Mouse (Mus musculus) hindbrain, postnatal 0 days (tissue): Measurements from ENCODE around the gene Tbx10. TPM values are rescaled to one million over a fixed set of nuclear protein-coding genes. Genes with fewer than 3 reads are reported as not detected.

Experiments
- ATAC-seq: fragments of 200-750 bp; cut with Nextera tagmentation; 2 replicates; pipeline ENCODE4 v1.8.0; 2017; ENCODE audit warnings: mild to moderate bottlenecking, moderate TSS enrichment, moderate library complexity
- DNase-seq: peaks from one replicate; pipeline ENCODE4 v3.0.0-alpha.2; 2015; ENCODE audit warnings: low spot score
- H3K27ac ChIP-seq: fragments of 300-500 bp; sonication (generic); 2 replicates; pipeline ENCODE4 v1.5.1; 2014; ENCODE audit warnings: mild to moderate bottlenecking
- H3K27me3 ChIP-seq: fragments of 300-500 bp; sonication (generic); 2 replicates; pipeline ENCODE4 v1.6.1; 2014; ENCODE audit warnings: low read length, mixed read lengths; ENCODE audit not compliant: insufficient read depth
- H3K36me3 ChIP-seq: fragments of 300-500 bp; sonication (generic); 2 replicates; pipeline ENCODE4 v1.6.1; 2014; ENCODE audit warnings: low read length, mixed read lengths; ENCODE audit not compliant: insufficient read depth
- H3K4me1 ChIP-seq: fragments of 300-500 bp; sonication (generic); 2 replicates; pipeline ENCODE4 v1.6.1; 2014; ENCODE audit warnings: antibody characterized with exemption, low read length, mixed read lengths; ENCODE audit not compliant: insufficient read depth
- H3K4me2 ChIP-seq: fragments of 300-500 bp; sonication (generic); 2 replicates; pipeline ENCODE4 v1.6.1; 2014; ENCODE audit warnings: low read depth, mild to moderate bottlenecking, low read length, moderate library complexity, mixed read lengths
- H3K4me3 ChIP-seq: fragments of 300-500 bp; sonication (generic); 2 replicates; pipeline ENCODE4 v1.5.1; 2014; ENCODE audit warnings: low read length
- H3K9ac ChIP-seq: fragments of 300-500 bp; sonication (generic); replicated peaks from 2 replicates; pipeline ENCODE4 v1.6.1; 2014; ENCODE audit warnings: mild to moderate bottlenecking, low read length, moderate library complexity, mixed read lengths
- H3K9me3 ChIP-seq: fragments of 300-500 bp; sonication (generic); 2 replicates; pipeline ENCODE4 v1.6.1; 2016; ENCODE audit warnings: low read length, mixed read lengths
- CTCF ChIP-seq: IDR thresholded peaks from 2 replicates; pipeline ENCODE4 v1.5.1; 2016; ENCODE audit warnings: antibody characterized with exemption, control low read depth, low read depth
- WGBS: fragments of 180-500 bp; shearing (Covaris S2); extraction: QIAGEN DNeasy Blood & Tissue Kit; methylation state at CpG from one replicate; pipeline ENCODE4 v1.1.7; 2014; 5-methylcytosine and 5-hydroxymethylcytosine counted together
- polyA plus RNA-seq: library from polyadenylated mRNA; unstranded; fragments of >200 nt; fragmentation: Nextera tagmentation; extraction: Ambion mirVana; gene quantifications from 2 replicates; pipeline ENCODE4 v1.2.1, GENCODE M21; 2015
- total RNA-seq: library from RNA; depleted of rRNA; stranded (reverse); fragments of >200 nt; gene quantifications from 2 replicates; pipeline ENCODE4 v1.2.3, GENCODE M21; 2014; rRNA removed

Tbx10 gene
- total RNA-seq (not detected in 2 replicates), polyA plus RNA-seq (0.36 and 0.39 TPM in 2 replicates)

DNA sequence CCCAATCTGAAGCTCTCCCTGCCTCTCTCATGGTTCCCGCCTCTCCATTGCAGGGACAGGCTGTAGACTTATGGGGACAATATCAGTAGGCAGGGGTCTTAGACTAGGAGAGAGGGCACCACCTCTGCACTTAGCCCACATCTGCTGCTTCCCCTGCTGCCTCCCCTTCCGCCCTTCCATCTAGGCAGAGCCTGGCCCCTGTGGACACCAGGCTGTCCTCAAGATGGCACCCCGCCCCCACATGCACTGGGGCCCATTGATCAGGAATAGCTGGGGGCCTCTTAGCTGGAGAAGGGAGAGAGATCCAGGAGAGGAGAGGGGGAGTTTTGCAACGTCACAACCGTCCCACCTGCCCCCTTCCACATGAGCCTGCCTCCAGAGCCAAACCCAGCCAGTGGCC is at the start of gene Tbx10:
TSS of gene Tbx10 (plus strand) at position 337 of the 400 bp plus-strand sequence.
- Histone ChIP-seq H3K9ac (no peak within 1 kb of the TSS), H3K27me3 (no peaks in the 10 kb centered on the region), H3K9me3 (no peaks in the 10 kb centered on the region), H3K36me3 (no peaks in the 10 kb centered on the region), H3K27ac (no peak within 1 kb of the TSS), H3K4me1 (no peaks in the 10 kb centered on the region), H3K4me2 (no peak within 1 kb of the TSS), H3K4me3 (no peak within 1 kb of the TSS)
- no peak for TF ChIP-seq CTCF
- DNase-seq (no peak), ATAC-seq (no peak)
- WGBS = 61% methylated on average over 5 of the region's 5 CpGs

DNA sequence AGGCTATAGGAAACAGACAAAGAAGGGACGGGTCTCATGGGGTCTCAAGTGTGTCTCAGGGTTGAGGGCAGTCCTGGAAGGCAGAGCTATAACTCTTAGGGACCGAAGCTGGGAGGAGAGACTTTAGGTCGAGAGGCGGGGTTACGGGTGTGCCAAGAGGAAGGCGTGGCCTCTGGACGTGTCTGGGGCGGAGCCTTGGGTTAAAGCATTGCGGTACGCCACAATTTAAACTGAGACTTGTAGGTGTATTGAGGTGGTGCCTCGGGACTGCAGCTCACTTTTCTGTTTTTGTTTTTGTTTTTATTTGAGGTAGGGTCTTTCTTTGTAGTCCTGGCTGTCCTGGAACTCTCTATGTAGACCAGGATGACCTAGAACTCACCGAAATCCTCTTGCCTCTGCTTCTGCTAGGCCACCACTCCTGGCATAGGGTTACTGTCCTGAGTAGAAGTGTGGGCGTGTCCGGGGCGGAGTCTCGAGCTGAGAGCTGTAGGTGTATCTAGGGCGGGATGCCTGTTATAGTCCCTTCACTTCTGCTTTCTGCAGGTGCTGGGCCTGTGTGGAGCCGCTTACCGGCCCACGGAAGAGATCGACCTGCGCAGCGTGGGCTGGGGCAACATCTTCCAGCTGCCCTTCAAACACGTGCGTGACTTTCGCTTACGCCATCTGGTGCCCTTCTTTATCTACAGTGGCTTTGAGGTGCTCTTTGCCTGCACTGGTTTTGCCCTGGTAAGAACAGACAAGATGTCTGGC is 49.4 kb upstream of the Tbx10 start:
- Histone ChIP-seq H3K27me3 (no peaks in the 10 kb centered on the region), H3K4me1 (no peaks in the 10 kb centered on the region), H3K27ac (no peak overlapping the region), H3K9me3 (no peaks in the 10 kb centered on the region), H3K4me3 (no peak overlapping the region), H3K4me2 (0 out of 2 replicates have a peak overlapping the region, but pooled peaks have one; percentile 21), H3K9ac (0 out of 2 replicates have a peak overlapping the region, but pooled peaks have one; percentile 28), H3K36me3 (no peaks in the 10 kb centered on the region)
- no peak for ATAC-seq
- TF ChIP-seq CTCF = no peak
- no peak for DNase-seq
- WGBS = 29% methylated on average over 27 of the region's 27 CpGs

DNA sequence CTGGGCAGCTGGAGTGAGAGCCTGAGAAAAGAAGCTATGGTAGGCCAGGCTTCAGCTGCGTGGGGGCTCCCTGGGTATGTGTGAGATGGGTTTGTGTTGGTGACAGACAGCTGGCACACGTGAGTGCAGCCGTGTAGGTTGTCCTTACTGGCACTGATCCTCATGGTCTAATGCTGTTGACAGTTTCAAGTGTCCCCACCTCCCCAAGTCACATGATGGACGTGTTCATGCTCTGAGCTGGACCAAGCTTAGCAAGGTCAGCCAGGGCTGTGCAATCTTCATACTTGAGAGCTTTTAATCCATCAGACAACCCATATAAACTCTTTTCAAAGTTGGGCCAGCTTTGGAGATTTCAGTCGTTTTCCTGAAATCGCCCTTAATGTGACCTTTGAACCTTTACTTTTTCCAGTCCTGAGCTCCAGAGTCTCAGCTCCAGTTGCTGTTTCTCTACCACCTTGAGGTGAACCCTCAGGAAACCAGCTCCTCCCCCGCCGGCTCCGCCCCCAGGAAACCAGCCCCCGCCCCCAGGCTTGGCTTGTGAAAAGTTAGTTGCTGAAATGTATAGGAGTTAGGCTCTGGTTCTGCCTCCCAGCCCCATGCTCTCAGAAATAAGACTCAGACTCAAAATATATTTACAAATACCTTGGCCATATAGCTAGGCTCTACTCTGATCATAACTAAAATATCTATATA is 46.5 kb upstream of the Tbx10 start:
- Histone ChIP-seq H3K36me3 (no peaks in the 10 kb centered on the region), H3K27me3 (no peaks in the 10 kb centered on the region), H3K27ac (no peak overlapping the region), H3K9ac (no peak overlapping the region), H3K4me2 (no peak overlapping the region), H3K4me1 (no peaks in the 10 kb centered on the region), H3K9me3 (no peaks in the 10 kb centered on the region), H3K4me3 (no peak overlapping the region)
- ATAC-seq = no peak
- no peak for TF ChIP-seq CTCF
- DNase-seq = no peak
- 32% methylated on average over 10 of the region's 10 CpGs for WGBS

DNA sequence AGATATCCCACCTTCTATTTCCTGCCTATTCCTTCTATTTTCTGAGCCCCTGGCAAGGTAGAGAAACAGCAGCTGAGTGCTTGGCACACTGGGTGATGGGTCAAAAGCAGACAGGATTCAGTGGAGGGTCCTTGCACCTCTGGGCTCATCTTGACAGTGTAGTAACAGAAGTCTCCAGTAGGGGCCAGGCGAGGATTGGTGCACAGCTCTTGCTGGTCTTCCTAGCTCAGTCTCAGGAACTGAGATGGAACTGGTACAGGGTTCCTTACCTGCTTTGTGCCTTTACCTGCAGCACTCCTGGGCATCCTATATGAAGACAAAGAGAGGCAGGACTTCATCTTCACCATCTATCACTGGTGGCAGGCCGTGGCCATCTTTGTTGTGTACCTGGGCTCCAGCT is 45.8 kb upstream of the Tbx10 start:
- H3K27me3 ChIP-seq = no peaks in the 10 kb centered on the region
- no peak overlapping the region for H3K4me3 ChIP-seq
- WGBS = 18% methylated on average over 2 of the region's 2 CpGs
- no peak overlapping the region for H3K9ac ChIP-seq
- H3K4me2 ChIP-seq = no peak overlapping the region
- peak; percentile 79 for DNase-seq
- peak; percentile 86 for ATAC-seq
- no peaks in the 10 kb centered on the region for H3K36me3 ChIP-seq
- H3K9me3 ChIP-seq = no peaks in the 10 kb centered on the region
- peak; percentile 98 for TF ChIP-seq CTCF
- H3K27ac ChIP-seq = no peak overlapping the region
- H3K4me1 ChIP-seq = no peaks in the 10 kb centered on the region

DNA sequence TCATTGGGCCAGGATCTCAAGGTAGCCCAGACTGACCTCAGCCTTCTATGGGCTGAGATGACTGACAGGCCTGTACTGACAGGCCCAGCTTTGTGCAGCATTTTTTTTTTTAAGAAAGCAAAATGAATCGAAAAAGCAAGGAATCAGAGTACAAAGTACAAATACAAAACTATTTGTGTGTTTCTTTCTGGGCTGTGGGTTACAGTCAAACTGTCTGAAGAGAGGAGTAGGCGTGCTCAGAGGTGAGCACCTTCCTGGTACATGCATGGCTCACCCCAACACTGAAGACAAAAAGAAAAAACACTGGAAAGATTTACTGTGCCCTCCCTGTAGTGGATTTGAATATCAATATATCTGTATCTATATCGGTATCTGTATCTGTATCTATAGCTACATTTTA is 44.7 kb upstream of the Tbx10 start:
- Histone ChIP-seq H3K9me3 (no peaks in the 10 kb centered on the region), H3K27me3 (no peaks in the 10 kb centered on the region), H3K4me2 (no peak overlapping the region), H3K4me3 (no peak overlapping the region), H3K9ac (no peak overlapping the region), H3K4me1 (no peaks in the 10 kb centered on the region), H3K36me3 (no peaks in the 10 kb centered on the region), H3K27ac (no peak overlapping the region)
- ATAC-seq (no peak), DNase-seq (no peak)
- 81% methylated on average over 3 of the region's 3 CpGs for WGBS
- TF ChIP-seq CTCF = no peak

DNA sequence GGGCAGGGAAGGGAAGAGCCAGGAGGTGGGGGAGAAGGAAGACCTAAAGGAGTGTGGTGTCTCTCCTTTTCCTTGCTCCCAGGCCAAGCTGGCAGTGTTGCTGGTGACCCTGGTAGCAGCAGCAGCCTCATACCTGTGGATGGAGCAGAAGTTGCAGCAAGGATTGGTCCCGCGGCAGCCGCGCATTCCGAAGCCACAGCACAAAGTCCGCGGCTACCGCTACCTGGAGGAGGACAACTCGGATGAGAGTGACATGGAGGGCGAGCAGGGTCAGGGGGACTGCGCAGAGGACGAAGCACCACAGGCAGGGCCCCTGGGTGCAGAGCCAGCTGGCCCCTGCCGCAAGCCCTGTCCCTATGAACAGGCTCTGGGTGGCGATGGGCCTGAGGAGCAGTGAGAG is 44.0 kb upstream of the Tbx10 start:
- no peak overlapping the region for H3K4me3 ChIP-seq
- H3K36me3 ChIP-seq = no peaks in the 10 kb centered on the region
- H3K27me3 ChIP-seq = no peaks in the 10 kb centered on the region
- H3K4me2 ChIP-seq = no peak overlapping the region
- H3K27ac ChIP-seq = no peak overlapping the region
- WGBS = 79% methylated on average over 14 of the region's 14 CpGs
- no peak for ATAC-seq
- no peaks in the 10 kb centered on the region for H3K9me3 ChIP-seq
- DNase-seq = no peak
- H3K9ac ChIP-seq = no peak overlapping the region
- TF ChIP-seq CTCF = no peak
- no peaks in the 10 kb centered on the region for H3K4me1 ChIP-seq

DNA sequence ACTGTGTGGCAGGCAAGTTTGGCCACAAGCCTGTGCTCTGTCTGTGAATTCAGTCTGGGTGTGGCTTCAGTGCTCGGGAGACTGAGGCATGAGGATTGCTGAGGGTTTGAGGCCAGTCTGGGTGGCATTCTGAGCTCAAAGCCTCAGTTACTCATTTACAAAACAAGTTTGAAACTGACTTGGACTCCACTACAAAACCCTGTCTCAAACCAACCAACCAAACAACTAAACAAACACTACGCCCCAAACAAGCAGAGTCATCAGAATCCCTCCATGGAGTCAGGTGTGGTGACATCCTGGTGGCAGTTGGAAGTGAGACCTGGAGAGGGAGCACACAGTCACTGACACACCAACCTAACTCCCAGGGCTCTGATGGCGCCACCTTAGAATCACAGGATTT is 42.2 kb upstream of the Tbx10 start:
- Histone ChIP-seq H3K4me1 (no peaks in the 10 kb centered on the region), H3K36me3 (no peaks in the 10 kb centered on the region), H3K4me2 (no peak overlapping the region), H3K27ac (no peak overlapping the region), H3K4me3 (no peak overlapping the region), H3K27me3 (no peaks in the 10 kb centered on the region), H3K9ac (no peak overlapping the region), H3K9me3 (no peaks in the 10 kb centered on the region)
- ATAC-seq (no peak), DNase-seq (no peak)
- TF ChIP-seq CTCF = no peak
- 73% methylated on average over 3 of the region's 3 CpGs for WGBS
